Mouse (Mus musculus) CD8-positive naive resting alpha-beta T cell, adult 57 days (primary cell): ENCODE measurements around the gene Malsu1. TPM values are rescaled to one million over a fixed set of nuclear protein-coding genes. Genes with fewer than 3 reads are reported as not detected.

ENCODE experiments used
- total RNA-seq: library from RNA; stranded (reverse); gene quantifications from one replicate; pipeline ENCODE4 v1.2.4, GENCODE M21; 2023

The Malsu1 gene
- 43.6 TPM for total RNA-seq

DNA sequence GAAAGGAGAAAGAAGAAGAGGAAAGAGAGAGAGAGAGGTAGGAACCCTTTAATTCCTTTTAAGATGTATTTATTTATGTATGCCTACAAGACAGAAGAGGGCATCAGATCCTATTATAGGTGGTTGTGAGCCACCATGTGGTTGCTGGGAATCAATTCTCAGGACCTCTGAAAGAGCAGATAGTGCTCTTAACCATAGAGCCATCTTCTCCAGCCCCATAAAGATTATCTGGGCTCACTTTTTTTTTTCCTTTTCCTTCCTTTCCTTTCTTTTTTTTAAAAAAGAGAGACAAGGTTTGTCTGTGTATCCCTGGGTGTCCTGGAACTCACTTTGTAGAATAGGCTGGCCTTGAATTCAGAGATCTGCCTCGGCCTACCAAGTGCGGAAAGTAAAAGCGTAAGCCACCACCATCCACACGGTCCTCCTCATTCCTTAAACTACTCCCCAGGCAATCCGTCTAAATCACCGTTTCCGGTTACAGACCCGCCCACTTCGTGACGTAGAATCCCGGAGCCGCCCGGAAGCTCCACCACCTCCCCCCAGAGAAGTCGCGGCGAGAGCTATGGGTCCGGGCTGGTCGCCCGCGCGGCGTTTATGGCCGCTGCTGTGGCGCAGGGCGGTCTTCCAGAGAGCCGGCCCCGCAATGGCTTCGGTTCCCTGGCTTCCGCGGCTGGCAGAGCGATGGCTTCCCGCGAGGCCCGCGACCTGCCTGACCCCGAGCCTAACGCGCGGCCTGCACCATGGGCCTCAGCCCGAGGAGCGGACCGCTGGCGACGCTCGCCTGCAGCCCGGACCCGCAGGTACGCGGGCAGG is at the start of gene Malsu1:
Gene Malsu1, plus strand, starts transcription at position 492 of the 813 bp plus-strand sequence.

DNA sequence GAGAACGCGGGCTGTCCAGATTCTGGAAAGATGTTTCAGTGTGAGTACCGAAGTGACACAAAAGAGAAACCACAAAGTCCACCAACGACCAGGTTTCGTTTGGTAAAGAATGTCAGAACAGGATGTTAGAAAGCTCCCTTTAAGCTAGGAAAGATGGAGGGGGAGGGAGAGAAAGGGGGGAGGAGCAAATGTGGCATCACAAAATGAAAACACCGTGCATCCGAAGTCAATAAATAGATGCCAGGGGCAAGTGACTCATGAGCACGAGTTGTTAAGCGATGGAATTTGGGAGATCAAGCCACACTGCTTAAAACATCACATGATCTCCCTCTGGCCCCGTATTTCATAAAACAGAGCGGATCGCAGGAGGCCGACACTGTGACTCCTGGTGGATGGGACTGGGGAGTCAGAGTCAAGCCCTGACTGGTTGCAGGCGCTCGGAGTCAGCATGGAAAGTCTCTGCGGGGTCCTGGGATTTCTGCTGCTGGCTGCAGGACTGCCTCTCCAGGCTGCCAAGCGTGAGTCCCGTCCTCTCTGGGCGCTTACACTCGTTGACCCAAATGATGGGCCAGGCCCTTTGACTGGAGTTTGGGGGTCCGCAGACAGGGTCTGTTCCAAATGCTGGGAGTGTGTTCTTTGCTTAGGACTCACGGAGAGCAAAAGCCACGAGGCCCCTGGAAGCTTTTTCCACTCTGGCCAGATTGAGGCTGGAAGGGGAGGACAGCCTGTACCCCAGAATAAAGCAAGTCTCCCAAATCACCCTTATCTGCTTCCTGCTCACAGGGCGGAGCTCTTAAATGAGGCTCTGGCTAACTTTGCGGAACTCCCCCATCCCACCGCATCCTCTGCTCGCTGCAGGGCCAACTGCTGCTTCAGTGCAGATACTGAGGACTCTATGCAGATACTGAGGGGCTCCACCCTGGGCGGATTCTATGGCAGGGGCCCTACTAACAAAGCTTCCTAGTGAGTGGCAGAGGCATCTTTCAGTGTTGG is 37.0 kb upstream of the Malsu1 start, which contains the start of gene Gpnmb:
Gene Gpnmb, plus strand, starts transcription at position 272 of the 993 bp plus-strand sequence.

Other genes starting within 250 kb of the Malsu1 start
- gene Tmem176a, start 232.9 kb upstream of the Malsu1 start, total RNA-seq = 2.6 TPM
- gene Tmem176b, start 232.3 kb upstream of the Malsu1 start, total RNA-seq = 9.1 TPM
- not detected for gene Aoc1, start 200.9 kb upstream of the Malsu1 start, total RNA-seq
- gene 1600015I10Rik, start 143.9 kb upstream of the Malsu1 start, total RNA-seq = not detected
- not detected for gene Doxl2, start 98.8 kb upstream of the Malsu1 start, total RNA-seq
- gene Svs1, start 86.9 kb upstream of the Malsu1 start, total RNA-seq = not detected
- 0.40 TPM for gene Gpnmb, start 37.2 kb upstream of the Malsu1 start, total RNA-seq
- not detected for gene Igf2bp3, start 141.2 kb downstream of the Malsu1 start, total RNA-seq
- gene Tra2a, start 190.2 kb downstream of the Malsu1 start, total RNA-seq = 181 TPM
- 6.7 TPM for gene Ccdc126, start 245.5 kb downstream of the Malsu1 start, total RNA-seq